Mouse (Mus musculus) heart, postnatal 0 days (tissue): ENCODE results near the gene Dusp13.

Experiments
- CTCF ChIP-seq: IDR thresholded peaks from 2 replicates; pipeline ENCODE4 v1.5.1; 2016; ENCODE audit warnings: antibody characterized with exemption, control low read depth, low read depth
- EP300 ChIP-seq: IDR thresholded peaks from 2 replicates; pipeline ENCODE4 v1.6.1; 2016; ENCODE audit warnings: antibody characterized with exemption, low read depth

DNA sequence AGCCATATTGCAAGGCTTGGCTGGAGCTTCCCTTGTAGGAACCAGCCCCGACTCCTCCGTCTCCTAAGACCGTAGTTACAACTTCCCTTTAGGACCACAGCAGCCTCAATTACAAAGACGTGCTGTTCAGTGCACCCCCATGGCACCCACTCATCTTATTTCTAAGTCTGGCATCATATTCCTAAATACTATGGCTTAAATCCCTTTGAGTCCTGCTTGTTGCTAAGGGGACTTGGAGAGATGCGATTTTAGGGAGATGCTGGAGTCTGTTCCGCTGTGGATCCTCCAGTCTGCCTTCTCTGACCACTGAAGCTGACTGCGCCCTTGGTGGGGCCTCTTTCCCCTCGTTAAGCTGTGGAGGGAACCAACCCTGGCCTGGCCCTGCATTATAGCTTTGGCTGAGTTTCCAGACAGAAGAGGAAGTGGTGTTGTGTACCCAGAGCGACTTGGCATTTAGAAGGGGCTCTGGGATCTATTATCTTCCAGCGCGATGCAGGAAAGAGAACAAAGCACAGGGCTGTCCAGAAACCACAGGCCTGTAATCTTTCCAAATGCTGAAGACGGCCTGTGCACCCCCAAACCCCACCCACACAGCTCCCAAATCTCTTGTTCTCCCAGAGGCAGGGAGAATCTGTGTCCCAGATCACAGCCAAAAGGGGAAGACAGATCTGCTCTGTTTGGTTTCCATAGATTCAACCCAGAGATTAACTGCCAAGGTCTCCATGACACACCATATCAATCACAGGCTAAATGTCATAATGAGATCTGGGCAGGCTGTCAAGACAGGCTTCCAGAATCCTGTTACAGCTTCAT is 44.0 kb downstream of the Dusp13 start:
- TF ChIP-seq CTCF, result no peak
- TF ChIP-seq EP300, result no peak
